Mouse (Mus musculus) olfactory bulb, adult 2 months (tissue): ENCODE results near the gene Elob.

Experiments
- CTCF ChIP-seq: fragments of 200-500 bp; IDR thresholded peaks from 2 replicates; pipeline ENCODE4 v1.5.1; 2012; ENCODE audit warnings: low read depth, mild to moderate bottlenecking, low read length, moderate library complexity; ENCODE audit not compliant: insufficient read depth
- POLR2A ChIP-seq: fragments of 200-500 bp; IDR thresholded peaks from 2 replicates; pipeline ENCODE4 v1.6.1; 2012; ENCODE audit warnings: mild to moderate bottlenecking, low read depth, low read length, moderate library complexity; ENCODE audit not compliant: insufficient read depth

DNA sequence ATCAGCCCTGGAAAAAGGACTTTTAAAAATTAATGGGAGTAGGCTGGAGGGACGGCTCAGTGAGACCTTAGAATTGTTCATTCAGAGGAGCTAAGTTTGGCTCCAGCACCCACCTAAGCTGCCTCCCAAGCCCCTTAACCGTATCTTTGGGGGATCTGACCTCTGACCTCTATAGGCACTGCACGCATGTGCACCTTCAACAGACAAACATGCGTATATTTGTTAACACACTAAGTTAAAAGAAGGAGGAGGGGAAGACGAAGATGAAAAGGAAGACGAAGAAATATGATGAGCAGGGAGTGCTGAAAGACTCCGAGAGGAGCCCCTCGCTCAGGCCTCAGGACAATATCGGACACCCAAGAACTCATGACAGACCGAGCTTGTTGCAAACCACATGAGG lies 27.3 kb downstream of the Elob start:
- TF ChIP-seq CTCF (no peak), POLR2A (no peak)
